Mouse (Mus musculus): ENCODE results near the gene Glyctk. TPM values are rescaled to one million over a fixed set of nuclear protein-coding genes. Genes with fewer than 3 reads are reported as not detected.
A peak's percentile ranks its signal among the peaks of the same experiment; 100 is the strongest.

The Glyctk gene
- 0.58 and 0.77 TPM in 2 replicates for polyA plus RNA-seq (2012; ENCODE audit: insufficient read depth, insufficient read length, missing spikeins)

- Histone ChIP-seq H3K27ac (ENCODE audit: insufficient read depth, low read depth, low read length) (no peak within 1 kb of the TSS), H3K4me1 (ENCODE audit: control insufficient read depth, insufficient read depth, low read length) (peaks cover 4% of the 10 kb centered on the region; the same call in 1 of the 2 replicates), H3K4me3 (ENCODE audit: insufficient read depth, low read length) (no peak within 1 kb of the TSS)
- no peak for TF ChIP-seq CTCF (IDR thresholded peaks at IDR 0.05; ENCODE audit: low read depth, low read length)
- no peak for TF ChIP-seq POLR2A (IDR thresholded peaks at IDR 0.05; ENCODE audit: borderline replicate concordance, low read depth, low read length)
These were observed at the start of gene Glyctk for GRCm38 (mm10) chr9:106158037-106158491. Gene Glyctk (minus strand): TSS chr9:106158138.

- H3K4me1 ChIP-seq (ENCODE audit: control insufficient read depth, insufficient read depth, low read length), result peaks cover 34% of the 10 kb centered on the region
- TF ChIP-seq POLR2A (IDR thresholded peaks at IDR 0.05; ENCODE audit: borderline replicate concordance, low read depth, low read length), result no peak
- TF ChIP-seq CTCF (IDR thresholded peaks at IDR 0.05; ENCODE audit: low read depth, low read length), result no peak
- no peak overlapping the region for H3K4me3 ChIP-seq (ENCODE audit: insufficient read depth, low read length)
- H3K27ac ChIP-seq (ENCODE audit: insufficient read depth, low read depth, low read length), result no peak overlapping the region
These were observed 48.6 kb upstream of the Glyctk start for GRCm38 (mm10) chr9:106206515-106206914.

- TF ChIP-seq CTCF (IDR thresholded peaks at IDR 0.05; ENCODE audit: low read depth, low read length), result no peak
- no peak for TF ChIP-seq POLR2A (IDR thresholded peaks at IDR 0.05; ENCODE audit: borderline replicate concordance, low read depth, low read length)
- Histone ChIP-seq H3K27ac (ENCODE audit: insufficient read depth, low read depth, low read length) (no peak overlapping the region), H3K4me3 (ENCODE audit: insufficient read depth, low read length) (no peak overlapping the region), H3K4me1 (ENCODE audit: control insufficient read depth, insufficient read depth, low read length) (peaks cover 34% of the 10 kb centered on the region)
These were observed 47.9 kb upstream of the Glyctk start for GRCm38 (mm10) chr9:106205713-106206290.

- TF ChIP-seq CTCF (IDR thresholded peaks at IDR 0.05; ENCODE audit: low read depth, low read length) (no peak), POLR2A (IDR thresholded peaks at IDR 0.05; ENCODE audit: borderline replicate concordance, low read depth, low read length) (no peak)
- peak overlapping the region; percentile 61 for H3K27ac ChIP-seq (ENCODE audit: insufficient read depth, low read depth, low read length)
- H3K4me3 ChIP-seq (ENCODE audit: insufficient read depth, low read length), result peak overlapping the region; percentile 76
- peaks cover 42% of the 10 kb centered on the region for H3K4me1 ChIP-seq (ENCODE audit: control insufficient read depth, insufficient read depth, low read length)
These were observed 46.3 kb upstream of the Glyctk start for GRCm38 (mm10) chr9:106203990-106204851.

DNA sequence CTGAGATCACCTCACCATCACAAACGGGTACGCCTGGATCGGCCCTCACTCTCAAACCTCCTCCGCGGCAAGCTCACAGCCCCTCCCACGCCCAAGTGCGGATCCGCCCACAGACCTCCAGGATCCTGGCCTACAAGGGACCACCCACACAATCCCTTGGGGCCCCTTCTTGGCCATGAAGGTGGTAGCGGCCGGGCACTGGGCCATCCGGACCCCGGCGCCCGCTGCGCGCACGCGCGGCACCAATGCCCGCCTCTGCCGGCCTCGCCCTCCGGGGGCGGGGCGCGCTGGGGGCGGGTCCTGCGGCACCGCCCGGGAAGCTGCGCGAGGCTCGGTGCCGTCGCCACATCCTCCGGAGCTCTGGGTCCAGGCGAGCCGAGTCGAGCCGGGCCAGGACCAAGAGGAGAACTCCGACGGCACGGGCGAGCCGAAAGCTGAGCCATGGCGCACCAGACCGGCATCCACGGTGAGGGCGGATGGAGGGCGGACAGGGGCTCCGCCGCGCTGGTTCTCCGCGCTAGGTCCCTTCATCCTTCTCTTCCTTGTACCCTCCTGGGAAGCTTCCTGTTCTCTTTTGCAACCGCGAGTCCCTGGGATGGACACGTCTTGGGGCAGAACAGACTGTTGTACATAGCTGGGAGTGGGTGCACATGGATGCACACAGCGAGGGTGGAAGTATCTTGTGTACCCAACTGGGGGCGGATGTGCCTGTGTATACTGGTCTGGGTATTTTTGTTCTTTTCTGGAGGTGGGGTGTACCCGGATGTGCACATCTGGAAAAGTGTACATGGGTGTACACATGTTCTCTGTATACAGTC is 45.1 kb upstream of the Glyctk start, which contains the start of gene Twf2:
Twf2 (plus strand) TSS at position 290 of the 818 bp plus-strand sequence.
- no peak for TF ChIP-seq CTCF (IDR thresholded peaks at IDR 0.05; ENCODE audit: low read depth, low read length)
- no peak; the same call in 1 of the 2 replicates for TF ChIP-seq POLR2A (IDR thresholded peaks at IDR 0.05; ENCODE audit: borderline replicate concordance, low read depth, low read length)
- peaks cover 48% of the 10 kb centered on the region for H3K4me1 ChIP-seq (ENCODE audit: control insufficient read depth, insufficient read depth, low read length)

DNA sequence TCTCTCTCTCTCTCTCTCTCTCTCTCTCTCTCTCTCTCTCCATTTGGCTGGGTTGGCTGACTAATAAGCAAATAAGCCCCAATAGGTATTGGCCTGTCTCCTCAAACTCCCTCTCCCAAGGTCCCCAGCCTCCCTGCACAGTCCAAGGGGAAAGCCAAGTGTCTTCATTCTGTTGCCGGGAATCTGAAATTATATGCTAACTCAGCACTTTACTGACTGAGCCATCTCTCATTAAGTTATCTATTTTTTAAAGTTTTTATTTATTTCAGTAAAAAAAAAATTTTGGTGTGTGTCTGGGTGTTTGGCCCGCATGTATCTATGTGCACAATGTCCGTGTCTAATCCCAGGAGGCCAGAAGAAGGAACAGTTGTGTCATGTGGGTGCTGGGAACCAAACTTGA is 44.0 kb upstream of the Glyctk start:
- Histone ChIP-seq H3K27ac (ENCODE audit: insufficient read depth, low read depth, low read length) (no peak overlapping the region), H3K4me1 (ENCODE audit: control insufficient read depth, insufficient read depth, low read length) (peaks cover 50% of the 10 kb centered on the region), H3K4me3 (ENCODE audit: insufficient read depth, low read length) (0 out of 2 replicates have a peak overlapping the region, but pooled peaks have one; percentile 76)
- TF ChIP-seq POLR2A (IDR thresholded peaks at IDR 0.05; ENCODE audit: borderline replicate concordance, low read depth, low read length), result no peak

More for the DNA sequence above, 45.1 kb upstream of the Glyctk start, which contains the start of gene Twf2:
- Histone ChIP-seq H3K4me3 (ENCODE audit: insufficient read depth, low read length) (peak within 1 kb of the TSS; percentile 76), H3K27ac (ENCODE audit: insufficient read depth, low read depth, low read length) (peak within 1 kb of the TSS; percentile 61)

- peaks cover 30% of the 10 kb centered on the region for H3K4me1 ChIP-seq (ENCODE audit: control insufficient read depth, insufficient read depth, low read length)
- H3K27ac ChIP-seq (ENCODE audit: insufficient read depth, low read depth, low read length), result peak within 1 kb of the TSS; percentile 72
- no peak for TF ChIP-seq CTCF (IDR thresholded peaks at IDR 0.05; ENCODE audit: low read depth, low read length)
- TF ChIP-seq POLR2A (IDR thresholded peaks at IDR 0.05; ENCODE audit: borderline replicate concordance, low read depth, low read length), result no peak
These were observed 41.8 kb upstream of the Glyctk start, which contains the start of gene Ppm1m for GRCm38 (mm10) chr9:106199535-106200272. Gene Ppm1m (minus strand): TSS chr9:106199746.

GRCm38 (mm10) chr9:106198962-106199458 is 41.1 kb upstream of the Glyctk start:
- peak overlapping the region; percentile 61 for H3K4me3 ChIP-seq (ENCODE audit: insufficient read depth, low read length)
- TF ChIP-seq POLR2A (IDR thresholded peaks at IDR 0.05; ENCODE audit: borderline replicate concordance, low read depth, low read length), result no peak
- no peak for TF ChIP-seq CTCF (IDR thresholded peaks at IDR 0.05; ENCODE audit: low read depth, low read length)
- H3K4me1 ChIP-seq (ENCODE audit: control insufficient read depth, insufficient read depth, low read length), result peaks cover 25% of the 10 kb centered on the region
- H3K27ac ChIP-seq (ENCODE audit: insufficient read depth, low read depth, low read length), result peak overlapping the region; percentile 72

More at GRCm38 (mm10) chr9:106199535-106200272, 41.8 kb upstream of the Glyctk start, which contains the start of gene Ppm1m:
- peak within 1 kb of the TSS; percentile 61 for H3K4me3 ChIP-seq (ENCODE audit: insufficient read depth, low read length)
